8 mouse cellular contexts compared by ENCODE assay signal in the genomic region with DNA sequence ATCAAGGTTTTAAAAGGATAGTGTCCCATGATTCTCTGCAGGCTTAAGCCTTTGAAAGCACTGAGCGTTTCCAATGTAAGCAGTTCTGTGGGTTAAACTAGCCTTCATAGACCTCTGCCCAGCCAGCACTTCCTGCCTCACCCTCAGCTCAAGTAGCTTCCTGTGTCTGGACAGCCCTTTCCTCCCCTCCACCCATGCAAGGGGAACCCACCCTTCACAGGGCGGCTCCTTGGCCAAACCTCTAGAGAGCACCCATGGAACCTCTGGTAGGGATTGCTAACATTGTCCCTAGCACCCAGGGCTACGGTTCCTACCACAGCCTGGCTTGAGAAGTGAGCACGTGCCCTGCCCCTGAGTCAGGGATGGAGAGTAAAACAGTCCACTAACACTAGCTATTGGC. TPM values are rescaled to one million over a fixed set of nuclear protein-coding genes. Genes with fewer than 3 reads are reported as not detected.
A peak's percentile ranks its signal among the peaks of the same experiment; 100 is the strongest.
DNase-seq lines count a peak whose midpoint lies in the region; TF ChIP-seq lines count a peak whose summit lies in the region.

No protein-coding gene starts in this region.

- intact Hi-C loops in heart, postnatal 14 days (cut with DNase I): no loop called here

- peak; percentile 40 for DNase-seq in adrenal gland, adult 2 months
- DNase-seq in adrenal gland, adult 18-20 months (ENCODE audit: low spot score in 2 of 2): no peak
- DNase-seq in R1 (ENCODE audit: low read depth, low spot score): peak; percentile 15
- peak; percentile 17 to 37 for DNase-seq in heart, postnatal 14 days
- DNase-seq in limb, embryonic 10.5 days (ENCODE audit: low spot score): no peak
- no peak for DNase-seq in cerebellum, adult 2 months
- no peak for DNase-seq in left cerebral cortex, adult 11 months (ENCODE audit: low spot score)
- DNase-seq in gastrocnemius, postnatal 10 days: no peak

- no peaks in the 10 kb centered on the region for H3K9me3 ChIP-seq in limb, embryonic 10.5 days (replicated peaks)

- no peak for TF ChIP-seq POLR2A in cerebellum, adult 2 months (IDR thresholded peaks at IDR 0.05; ENCODE audit: borderline replicate concordance, insufficient read depth, low read length)

- TF ChIP-seq CTCF in cerebellum, adult 2 months (IDR thresholded peaks at IDR 0.05; ENCODE audit: borderline replicate concordance, insufficient read depth, low read depth, low read length): no peak

- peak overlapping the region; percentile 58 for H3K27ac ChIP-seq in limb, embryonic 10.5 days
- H3K27ac ChIP-seq in cerebellum, adult 2 months (ENCODE audit: insufficient read depth, low read length): no peak overlapping the region

- H3K4me3 ChIP-seq in limb, embryonic 10.5 days: no peak overlapping the region
- no peak overlapping the region for H3K4me3 ChIP-seq in cerebellum, adult 2 months (replicated peaks; ENCODE audit: insufficient read depth, low read depth, low read length)

- 79% methylated on average over 4 of the region's 4 CpGs for WGBS in limb, embryonic 10.5 days
- WGBS in cerebellum, adult 2 months: 82% methylated on average over 4 of the region's 4 CpGs

- H3K36me3 ChIP-seq in limb, embryonic 10.5 days: peaks cover 8% of the 10 kb centered on the region

- H3K4me1 ChIP-seq in limb, embryonic 10.5 days: peaks cover 15% of the 10 kb centered on the region
- no peaks in the 10 kb centered on the region for H3K4me1 ChIP-seq in cerebellum, adult 2 months (ENCODE audit: control insufficient read depth, insufficient read depth, low read length)

- no peaks in the 10 kb centered on the region for H3K27me3 ChIP-seq in limb, embryonic 10.5 days (ENCODE audit: low read depth, poor library complexity, severe bottlenecking)
- H3K27me3 ChIP-seq in cerebellum, adult 2 months (ENCODE audit: control insufficient read depth, insufficient read depth, low read length): no peaks in the 10 kb centered on the region

RNA-seq across cellular contexts. Expression of a gene that starts 23.9 kb away (rescaled TPM):
- 10 to 100 TPM; 16.8 to 25.6 TPM for total RNA-seq in adrenal gland, adult 2 months (2021)
- polyA plus RNA-seq in adrenal gland, adult 2 months (2012; rRNA removed): 6.7 and 11.4 TPM in 2 replicates
- 10 to 100 TPM; 12.2 to 17.0 TPM for total RNA-seq in adrenal gland, adult 18-20 months (2021)
- total RNA-seq in heart, postnatal 14 days (2021): 10 to 100 TPM; 14.9 to 16.7 TPM
- polyA plus RNA-seq in limb, embryonic 10.5 days (2016; fragmentation: Nextera tagmentation; extraction: Ambion mirVana): 24.5 and 26.7 TPM in 2 replicates
- 20.5 and 20.9 TPM in 2 replicates for polyA plus RNA-seq in cerebellum, adult 2 months (2012; rRNA removed)
- 10 to 100 TPM; 11.8 to 14.2 TPM for total RNA-seq in gastrocnemius, postnatal 10 days (2021)

Comparison
In these comparisons a context has a peak if more than half of its experiments do, and no peak if none do; other contexts are left out.
1. DNase-seq: peak in adrenal gland, adult 2 months (single experiment), R1 (single experiment) and heart, postnatal 14 days (2 of 2); none in adrenal gland, adult 18-20 months (0 of 2), limb, embryonic 10.5 days (single experiment), cerebellum, adult 2 months (0 of 2), left cerebral cortex, adult 11 months (single experiment) and gastrocnemius, postnatal 10 days (single experiment).